Mouse (Mus musculus): Measurements from ENCODE around the gene Jakmip3. TPM values are rescaled to one million over a fixed set of nuclear protein-coding genes. Genes with fewer than 3 reads are reported as not detected.
A peak's percentile ranks its signal among the peaks of the same experiment; 100 is the strongest.

Jakmip3 gene
- total RNA-seq, 1 experiment from 2014 or later = not detected

DNA sequence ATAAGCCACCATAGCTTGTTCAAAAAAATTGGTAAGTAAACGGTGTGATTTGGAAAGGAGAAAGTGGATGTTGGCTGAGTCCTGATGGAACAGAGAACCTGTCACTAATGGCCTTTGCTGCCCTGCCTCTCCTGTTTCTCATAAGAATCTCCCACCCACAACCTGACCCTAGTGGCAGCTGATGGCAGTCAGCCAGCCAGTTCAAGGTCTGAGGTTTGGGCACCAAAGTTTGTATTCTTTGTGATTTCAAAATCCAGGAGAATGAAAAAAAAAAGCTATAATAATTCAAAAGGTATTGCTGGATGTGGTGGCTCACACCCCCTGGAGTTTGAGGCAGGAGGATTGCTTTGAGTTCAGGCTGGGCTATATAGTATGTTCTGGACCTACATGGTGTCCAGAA is 1.8 kb downstream of the Jakmip3 start:
- ATAC-seq (replicated peaks; ENCODE audit: low read depth, poor library complexity, severe bottlenecking) = no peak

DNA sequence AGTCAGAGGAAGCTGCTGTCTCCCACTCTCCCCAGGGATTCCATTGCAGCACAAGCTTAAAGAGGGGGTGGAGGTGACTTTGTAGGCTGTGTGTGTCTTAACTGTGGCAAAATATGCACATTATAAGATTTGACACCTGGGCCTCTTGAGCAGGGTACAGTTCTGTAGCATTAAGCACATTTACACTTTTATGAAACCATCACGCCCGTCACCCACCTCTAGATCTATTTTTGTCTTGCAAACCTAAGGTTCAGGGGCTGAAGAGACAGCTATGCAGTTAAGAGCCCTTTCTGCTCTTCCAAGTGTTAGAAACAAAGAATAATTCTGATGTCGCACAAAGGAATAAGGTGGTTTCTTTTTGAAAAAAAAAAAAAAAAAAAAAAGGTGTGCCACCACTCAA is 5.1 kb downstream of the Jakmip3 start:
- no peak for ATAC-seq (replicated peaks; ENCODE audit: low read depth, poor library complexity, severe bottlenecking)

DNA sequence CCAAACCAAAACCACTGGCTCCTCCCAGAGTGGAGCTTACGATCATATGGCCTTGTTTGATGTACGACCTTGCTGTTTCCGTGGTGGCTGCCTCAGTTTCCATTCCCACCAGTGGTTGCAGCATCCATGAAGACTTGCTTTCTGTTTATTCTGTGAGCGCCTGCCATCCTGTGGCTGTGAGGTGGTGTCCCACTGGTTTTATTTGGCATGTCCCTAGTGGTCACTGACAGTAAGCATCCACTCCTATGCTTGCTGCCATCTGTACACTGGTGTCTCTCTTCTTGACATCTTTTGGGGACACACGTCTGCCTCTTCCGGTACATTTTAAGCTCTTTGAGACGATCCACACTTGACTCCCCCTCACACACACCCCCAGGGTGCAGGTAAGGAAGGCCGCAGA is 7.2 kb downstream of the Jakmip3 start:
- ATAC-seq (replicated peaks; ENCODE audit: low read depth, poor library complexity, severe bottlenecking) = no peak

DNA sequence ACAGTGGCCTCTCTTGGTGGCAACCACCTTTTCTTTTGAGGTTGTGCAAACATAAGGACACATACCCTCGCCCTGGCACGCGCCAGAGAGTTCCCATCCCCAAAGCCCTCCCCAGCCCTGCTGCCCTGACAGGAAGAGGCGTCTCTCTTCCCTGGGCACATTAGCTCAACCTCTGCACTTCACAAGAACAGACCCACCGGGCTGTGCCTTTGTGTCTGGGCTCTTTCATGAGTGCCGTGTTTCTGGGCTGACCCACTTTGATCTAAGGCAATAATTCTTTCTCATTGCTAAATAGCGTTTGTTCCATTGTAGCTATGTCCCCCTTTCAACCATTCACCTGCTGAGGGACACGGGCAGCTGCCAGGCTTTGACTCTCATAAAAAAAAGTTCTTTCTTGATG is 7.8 kb downstream of the Jakmip3 start:
- ATAC-seq (replicated peaks; ENCODE audit: low read depth, poor library complexity, severe bottlenecking) = no peak

DNA sequence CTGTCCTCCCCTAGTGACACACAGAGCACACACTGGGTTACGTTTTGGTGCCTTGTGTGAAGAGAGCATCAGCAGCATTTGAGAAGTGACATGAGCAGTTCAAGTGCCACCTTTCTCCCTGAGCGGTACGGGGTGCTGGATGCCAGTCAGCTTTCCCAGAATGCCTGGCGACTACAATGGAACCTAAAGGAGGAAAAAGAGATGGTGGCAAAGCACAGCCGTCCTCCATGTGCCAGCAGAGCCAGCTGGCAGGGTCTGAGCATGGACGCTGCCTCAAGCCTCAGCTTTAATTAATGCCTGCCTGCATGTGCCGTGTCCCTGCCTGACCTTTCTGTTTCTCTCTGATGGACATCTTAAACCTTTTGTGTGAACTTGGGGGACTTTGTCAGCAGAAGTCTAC is 15.3 kb downstream of the Jakmip3 start:
- no peak for ATAC-seq (replicated peaks; ENCODE audit: low read depth, poor library complexity, severe bottlenecking)

DNA sequence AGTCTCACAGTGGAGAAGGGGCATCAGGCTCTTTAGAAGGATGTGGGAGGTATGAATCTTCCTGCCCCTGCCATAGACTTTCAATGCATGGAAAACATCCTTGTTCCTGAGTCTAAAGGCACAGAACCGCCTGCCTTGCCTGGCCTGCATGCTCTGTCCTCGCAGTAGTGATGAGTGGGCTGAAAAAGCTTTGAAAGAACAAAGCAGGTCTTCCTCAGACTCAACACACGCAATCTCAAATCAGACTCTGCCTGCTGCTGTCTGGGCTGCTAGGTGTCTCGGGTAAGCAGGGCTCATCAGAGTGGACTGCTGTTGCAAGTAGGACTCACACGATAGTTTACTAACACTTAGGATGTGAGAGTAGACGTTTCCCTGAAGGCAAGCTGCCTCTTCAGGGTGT is 16.6 kb downstream of the Jakmip3 start:
- no peak for ATAC-seq (replicated peaks; ENCODE audit: low read depth, poor library complexity, severe bottlenecking)

DNA sequence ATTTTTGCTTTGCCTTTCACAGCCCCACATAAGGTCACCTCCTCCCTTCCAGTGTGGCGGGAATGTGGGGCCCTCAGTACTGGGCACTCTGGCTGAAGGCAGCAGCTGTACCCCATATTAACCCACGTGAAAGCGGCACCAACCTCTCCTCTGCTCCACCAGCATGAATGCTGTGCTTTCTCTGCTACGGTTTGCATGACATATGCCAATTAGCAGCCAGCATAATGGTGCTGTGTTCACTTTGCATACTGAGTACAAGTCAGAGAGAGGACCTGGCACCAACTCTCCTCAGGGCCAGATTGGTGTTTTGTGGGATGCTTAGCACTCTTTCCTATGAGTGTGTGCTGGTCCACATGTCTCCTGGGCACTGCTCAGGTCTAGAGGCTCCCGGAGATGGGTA is 19.2 kb downstream of the Jakmip3 start:
- ATAC-seq (replicated peaks; ENCODE audit: low read depth, poor library complexity, severe bottlenecking) = no peak

DNA sequence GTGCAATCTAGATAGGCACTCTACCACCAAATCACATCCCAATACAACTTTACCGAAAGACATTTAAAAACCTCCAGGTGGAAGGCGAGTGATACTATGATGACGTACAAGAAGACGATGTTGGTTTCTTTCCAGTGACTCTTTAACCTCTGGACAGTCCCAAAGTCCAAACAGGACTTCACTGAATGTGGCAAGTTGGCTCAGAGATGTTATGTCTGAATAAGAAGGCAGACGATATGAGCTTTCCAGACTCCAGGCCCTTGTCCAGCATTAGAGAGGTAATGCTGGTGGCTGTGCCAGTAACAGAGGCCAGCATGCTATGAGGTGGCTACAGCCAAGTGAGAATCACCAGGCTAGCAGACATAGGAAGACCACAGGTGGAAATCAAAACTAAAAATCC is 23.2 kb downstream of the Jakmip3 start:
- no peak for ATAC-seq (replicated peaks; ENCODE audit: low read depth, poor library complexity, severe bottlenecking)

DNA sequence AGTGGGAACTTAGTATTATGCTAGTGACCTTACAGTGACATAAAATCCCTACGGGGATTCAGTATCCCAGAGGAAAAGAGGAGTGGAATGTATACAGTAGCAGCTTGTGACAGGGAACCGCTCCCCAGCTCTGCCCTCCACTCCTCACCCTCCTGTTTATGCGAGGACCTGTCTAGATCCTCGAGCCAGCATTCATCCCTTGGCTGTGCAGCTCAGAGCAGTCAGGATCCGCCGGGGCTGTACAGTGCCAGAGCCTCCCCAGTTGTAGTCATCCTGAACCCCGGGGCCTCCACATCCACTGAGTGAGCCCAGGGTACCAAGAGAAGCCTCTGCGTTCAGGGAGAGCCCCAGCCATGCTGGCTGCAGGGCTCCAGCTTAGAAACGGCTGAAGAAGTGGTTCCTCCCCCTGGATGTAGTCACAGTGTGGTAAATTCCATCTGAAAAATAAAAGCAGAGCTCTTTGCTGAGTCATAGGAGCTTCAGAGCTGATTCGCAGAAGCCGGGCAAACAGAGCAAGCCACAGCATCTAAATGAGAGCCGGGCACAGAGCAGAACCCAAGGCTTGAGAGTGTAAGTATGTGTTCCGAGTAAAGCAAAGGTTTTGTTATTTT is 27.6 kb downstream of the Jakmip3 start:
- ATAC-seq (replicated peaks; ENCODE audit: low read depth, poor library complexity, severe bottlenecking) = no peak

DNA sequence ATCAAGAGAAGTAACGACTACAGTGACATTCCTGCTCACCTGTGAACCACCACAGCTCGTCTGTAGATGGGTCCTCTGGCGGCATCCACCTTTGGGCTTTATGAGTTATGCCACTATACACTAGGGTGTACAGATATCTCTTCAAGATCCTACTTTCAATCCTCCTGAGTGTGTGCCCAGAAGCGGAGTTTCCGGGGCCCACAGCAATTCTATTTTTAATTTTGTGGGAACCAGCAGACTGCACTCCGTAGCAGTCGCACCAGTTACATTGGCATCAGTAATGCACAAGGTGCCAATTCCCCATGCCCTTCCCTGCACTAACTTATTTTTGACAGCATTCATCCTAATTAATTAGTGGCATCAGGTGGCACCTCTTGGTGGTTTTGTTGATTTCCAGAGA is 37.0 kb downstream of the Jakmip3 start:
- ATAC-seq (replicated peaks; ENCODE audit: low read depth, poor library complexity, severe bottlenecking) = no peak

DNA sequence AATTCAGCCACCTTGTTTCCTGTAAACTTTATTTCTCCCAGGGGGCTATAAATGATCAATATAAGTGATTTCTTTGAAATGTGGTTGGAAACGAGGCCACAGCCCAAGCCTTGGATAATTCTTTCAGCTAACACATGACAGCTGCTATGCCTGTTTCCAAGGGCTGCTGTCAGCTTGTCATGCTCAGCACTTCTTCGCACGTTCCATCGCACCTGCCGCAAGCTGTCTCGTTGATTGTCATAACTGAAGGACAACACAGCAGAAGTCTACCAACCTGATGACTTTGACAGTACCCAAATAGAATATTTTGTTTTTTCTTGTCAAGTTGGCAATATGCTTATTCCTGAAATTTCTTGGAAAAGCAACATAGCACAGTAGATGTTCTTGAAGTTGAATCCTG is 44.0 kb downstream of the Jakmip3 start:
- ATAC-seq (replicated peaks; ENCODE audit: low read depth, poor library complexity, severe bottlenecking) = no peak

DNA sequence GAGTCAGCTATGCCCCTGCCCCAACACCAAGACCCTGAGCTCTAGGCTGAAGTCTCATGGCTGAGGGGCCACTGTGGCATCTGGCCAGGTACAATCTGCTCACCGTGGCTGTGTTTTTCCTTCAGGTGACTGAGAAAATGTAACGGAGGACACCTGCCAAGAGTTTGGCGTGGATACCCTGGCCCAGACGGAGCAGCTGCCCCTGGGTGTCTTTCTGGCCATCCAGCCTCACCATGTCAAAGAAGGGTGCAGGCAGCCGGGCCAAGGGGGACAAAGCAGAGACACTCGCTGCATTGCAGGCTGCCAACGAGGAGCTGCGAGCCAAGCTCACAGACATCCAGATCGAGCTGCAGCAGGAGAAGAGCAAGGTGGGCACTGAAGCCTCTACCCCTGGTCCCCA is 48.6 kb downstream of the Jakmip3 start:
- no peak for ATAC-seq (replicated peaks; ENCODE audit: low read depth, poor library complexity, severe bottlenecking)

DNA sequence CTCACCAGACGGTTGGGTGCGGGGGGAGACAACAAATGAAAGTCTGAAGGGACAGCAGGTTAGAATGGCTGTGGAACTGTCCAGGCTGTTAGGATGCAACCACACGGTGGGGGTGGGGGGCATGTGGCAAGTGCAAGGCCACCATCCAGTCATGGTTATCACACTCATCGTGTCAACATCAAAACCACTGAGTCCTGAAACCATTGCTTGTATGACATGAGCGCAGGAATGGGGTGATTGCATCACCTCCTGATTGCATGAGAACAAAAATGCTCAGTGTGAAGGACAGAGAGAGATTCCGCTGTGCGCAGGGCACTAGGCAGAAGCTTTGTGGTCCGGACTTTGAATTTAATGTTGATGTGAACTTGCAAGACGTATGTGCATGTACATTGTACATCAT is 62.2 kb downstream of the Jakmip3 start:
- 0 out of 2 replicates have a peak, but pooled peaks have one; percentile 36 for ATAC-seq (replicated peaks; ENCODE audit: low read depth, poor library complexity, severe bottlenecking)

DNA sequence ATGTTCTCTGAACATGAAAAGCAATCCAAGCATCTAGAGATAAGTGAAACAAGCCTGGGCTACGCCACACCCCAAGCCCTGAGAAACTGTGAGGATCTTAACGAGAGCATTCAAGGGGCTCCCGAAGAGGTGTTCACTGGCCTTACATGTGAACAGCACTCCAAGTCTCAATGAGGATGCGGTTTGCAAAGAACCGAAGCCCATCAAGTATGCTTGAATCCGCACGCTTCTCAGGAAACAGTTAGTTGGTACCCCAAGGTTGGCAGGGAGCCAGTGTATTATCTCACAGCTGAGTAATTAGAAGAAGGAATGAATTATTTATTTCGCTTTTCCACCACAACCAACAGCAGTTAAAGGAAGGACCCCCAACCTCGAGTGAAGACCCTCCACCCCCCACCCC is 62.7 kb downstream of the Jakmip3 start:
- no peak for ATAC-seq (replicated peaks; ENCODE audit: low read depth, poor library complexity, severe bottlenecking)

DNA sequence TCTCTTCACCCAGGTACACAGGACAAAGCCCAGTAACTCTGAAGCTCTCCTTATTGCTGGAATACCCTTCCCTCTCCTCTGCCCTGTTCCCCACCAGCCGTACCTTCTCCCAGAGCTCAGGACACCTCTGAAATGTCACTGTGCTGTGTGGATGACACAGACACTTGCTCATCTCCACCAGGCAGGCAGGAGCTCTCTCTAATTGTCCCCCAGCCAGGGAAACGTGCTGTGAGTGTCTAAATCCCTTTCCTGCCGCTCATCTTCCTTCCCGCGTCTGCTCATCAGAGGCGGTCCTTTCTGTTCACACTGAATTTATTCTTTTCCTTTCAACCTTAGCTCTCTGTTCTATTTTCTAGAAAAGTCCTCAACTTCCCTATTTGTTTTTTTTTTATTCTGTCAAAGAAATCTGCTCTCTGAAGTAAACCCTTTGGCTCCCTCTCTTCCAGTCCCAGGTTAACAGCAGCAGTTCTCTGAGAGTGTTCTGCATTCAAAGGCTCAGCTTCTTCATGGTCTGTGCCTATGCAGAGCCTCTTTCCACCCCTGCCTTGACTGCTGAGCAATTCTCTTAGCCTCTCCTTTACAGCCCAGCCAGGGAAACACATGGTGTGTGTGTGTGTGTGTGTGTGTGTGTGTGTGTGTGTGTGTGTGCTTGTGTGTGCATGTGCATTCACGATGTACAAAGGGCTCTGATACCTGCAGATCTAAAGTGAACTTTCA is 69.4 kb downstream of the Jakmip3 start:
- no peak for ATAC-seq (replicated peaks; ENCODE audit: low read depth, poor library complexity, severe bottlenecking)

DNA sequence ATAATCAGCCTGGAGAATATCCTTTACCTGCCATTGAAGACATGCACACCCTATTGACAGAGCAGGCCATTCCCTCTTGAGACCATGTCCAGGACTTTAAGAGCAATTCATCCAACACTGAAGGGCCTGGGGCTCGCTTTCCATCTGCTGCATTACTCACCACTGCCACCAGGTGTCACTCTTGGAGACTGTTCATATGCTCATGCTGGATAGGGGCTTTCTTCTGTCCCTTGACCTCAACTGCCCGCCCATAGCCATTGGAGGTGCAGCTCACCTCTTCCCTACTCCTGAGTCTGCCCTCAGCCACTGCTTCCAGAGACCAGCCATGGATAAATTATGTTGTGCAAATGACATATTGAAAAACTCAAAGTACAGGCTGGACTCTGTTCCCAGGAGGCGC is 70.5 kb downstream of the Jakmip3 start:
- peak; percentile 86 for ATAC-seq (replicated peaks; ENCODE audit: low read depth, poor library complexity, severe bottlenecking)

DNA sequence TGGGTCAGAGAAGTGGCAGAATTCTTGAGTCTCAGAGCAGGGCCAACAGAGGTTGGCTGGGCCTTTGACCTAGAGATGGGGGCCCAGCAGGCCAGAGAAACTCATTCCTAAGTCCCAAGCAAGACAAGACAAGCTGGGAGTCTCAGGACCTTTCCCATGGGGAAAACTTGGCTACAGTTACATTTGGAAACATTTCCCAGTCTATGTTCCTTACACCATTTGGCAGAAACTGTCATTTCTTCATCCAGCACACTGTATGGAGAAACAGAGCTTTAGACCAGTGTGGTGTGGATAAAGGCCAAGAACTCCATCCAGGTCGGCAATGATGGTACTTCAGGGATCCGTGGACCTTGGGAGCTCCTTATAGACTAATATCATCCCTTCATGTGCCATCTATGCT is 71.1 kb downstream of the Jakmip3 start:
- no peak for ATAC-seq (replicated peaks; ENCODE audit: low read depth, poor library complexity, severe bottlenecking)

DNA sequence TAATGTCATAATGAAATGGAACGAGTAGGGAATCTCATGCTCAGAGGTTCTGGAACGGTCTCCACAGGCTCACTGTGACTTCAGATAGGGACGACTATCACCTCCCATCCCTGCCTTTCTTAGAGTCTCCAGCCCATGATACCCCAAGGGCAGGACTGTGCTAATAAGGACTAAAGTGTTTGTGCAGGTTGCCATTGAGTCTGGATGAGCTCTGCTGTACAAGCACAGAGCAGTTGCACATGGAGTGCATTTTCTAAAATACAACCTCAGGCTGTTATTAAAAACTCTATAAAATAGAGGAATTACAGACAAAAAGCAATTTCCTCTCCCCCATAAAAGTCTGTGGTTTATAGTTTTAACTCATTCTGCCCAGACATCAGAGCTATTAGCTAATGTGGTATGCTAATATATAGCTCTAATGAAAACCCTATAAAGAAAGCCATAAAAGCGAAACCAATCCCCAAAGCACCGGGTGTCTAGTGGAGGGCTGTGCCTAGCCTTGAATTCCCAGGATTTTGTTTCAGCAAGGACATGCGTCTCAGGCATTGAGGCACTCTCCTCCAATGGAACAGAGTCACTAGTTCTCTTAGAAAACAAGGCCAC is 72.3 kb downstream of the Jakmip3 start:
- ATAC-seq (replicated peaks; ENCODE audit: low read depth, poor library complexity, severe bottlenecking) = no peak

DNA sequence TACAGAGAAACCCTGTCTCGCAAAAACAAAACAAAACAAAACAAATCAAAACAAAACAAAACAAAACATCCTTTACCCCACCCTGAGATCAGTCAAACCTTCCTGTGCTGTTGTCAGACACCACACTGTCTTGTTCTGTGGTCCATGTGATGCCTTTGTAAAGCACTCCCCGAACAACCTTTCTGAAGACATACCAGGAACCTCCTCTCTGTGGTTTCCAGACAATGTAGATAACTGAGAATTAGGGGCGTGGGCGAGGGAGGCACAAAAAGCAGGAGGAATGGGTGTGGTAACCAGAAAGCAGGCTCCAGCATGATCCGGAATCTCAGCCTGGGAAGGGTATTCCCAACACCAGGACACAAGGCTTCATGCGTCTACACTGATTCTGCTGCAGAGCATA is 74.6 kb downstream of the Jakmip3 start:
- no peak for ATAC-seq (replicated peaks; ENCODE audit: low read depth, poor library complexity, severe bottlenecking)

DNA sequence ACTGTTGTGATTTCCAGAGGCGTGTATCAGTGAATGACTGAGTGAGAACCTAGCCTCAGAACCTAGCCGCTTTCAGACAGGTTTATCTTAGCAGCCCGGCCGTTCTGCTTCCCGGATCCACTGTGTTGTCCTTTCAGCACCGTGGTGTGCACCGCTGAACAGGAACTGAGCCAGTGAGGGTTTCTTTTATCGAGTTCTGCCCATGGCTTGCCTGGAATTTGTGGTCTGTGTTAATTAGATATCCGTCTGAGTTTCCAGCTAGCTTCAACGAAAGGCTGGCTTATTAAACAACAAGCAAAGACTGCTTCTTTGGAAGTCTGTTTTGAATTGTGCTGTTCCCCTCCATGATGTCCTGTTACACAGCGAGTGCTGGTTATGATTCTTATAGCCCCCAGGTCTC is 75.8 kb downstream of the Jakmip3 start:
- no peak for ATAC-seq (replicated peaks; ENCODE audit: low read depth, poor library complexity, severe bottlenecking)

DNA sequence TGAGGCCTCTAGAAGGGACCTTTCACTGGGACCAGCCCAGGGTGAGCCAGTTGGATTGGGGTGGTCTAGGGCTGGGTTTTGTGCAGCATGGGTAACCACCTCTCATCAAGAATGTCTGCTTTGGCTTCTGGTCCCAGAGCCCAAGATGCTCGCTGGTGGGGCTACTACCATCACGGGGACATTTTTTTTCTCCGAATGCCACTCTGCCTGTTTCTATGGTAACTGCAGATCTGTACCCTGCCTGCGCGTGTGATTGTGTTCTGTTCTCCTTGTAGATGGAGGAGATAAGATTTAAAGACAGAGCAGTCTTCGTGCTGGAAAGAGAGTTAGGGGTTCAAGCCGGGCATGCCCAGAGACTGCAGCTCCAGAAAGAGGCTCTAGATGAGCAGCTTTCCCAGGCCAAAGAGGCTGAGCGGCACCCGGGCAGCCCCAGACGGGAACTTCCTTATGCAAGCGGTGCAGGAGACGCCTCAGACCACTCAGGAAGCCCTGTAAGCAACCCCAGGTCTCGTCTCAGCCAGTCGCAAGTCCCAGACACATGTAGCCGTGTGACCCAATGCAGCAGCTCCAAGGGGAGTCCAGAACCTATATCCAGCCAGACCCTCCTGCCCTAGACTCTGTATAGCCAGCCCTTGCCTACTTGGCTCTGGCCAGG is 76.8 kb downstream of the Jakmip3 start:
- ATAC-seq (replicated peaks; ENCODE audit: low read depth, poor library complexity, severe bottlenecking) = peak; percentile 56
